Mouse (Mus musculus) gastrocnemius, adult 8-10 months (tissue): ENCODE data around the gene Cst7. TPM values are rescaled to one million over a fixed set of nuclear protein-coding genes. Genes with fewer than 3 reads are reported as not detected.
"Not testable (repeated sequence)": the region's sequence is repeated elsewhere in the genome, so short reads cannot be mapped to it uniquely, and the experiment has no call there.

Experiments
- DNase-seq, 2 experiments: peaks; one replicate each; pipeline ENCODE4 v3.0.0; 2022; ENCODE audit warnings: low spot score in 2 of 2
- total RNA-seq, 4 experiments: library from RNA; stranded (reverse); gene quantifications; 2 replicates each; pipeline ENCODE4 v1.2.4; 2022

Cst7 gene
- under 1 TPM in 1 of 4 experiments, not detected in 3; 0.40 TPM for total RNA-seq

GRCm38 (mm10) chr2:150569847-150570590, at the start of gene Cst7:
Gene Cst7, plus strand, starts transcription at chr2:150570415.
- DNase-seq = no peak

- DNase-seq = no peak
Measured at GRCm38 (mm10) chr2:150525703-150526207, 44.5 kb upstream of the Cst7 start.

GRCm38 (mm10) chr2:150549576-150549975, 20.6 kb upstream of the Cst7 start:
- DNase-seq = not testable (repeated sequence)

GRCm38 (mm10) chr2:150558568-150558967, 11.6 kb upstream of the Cst7 start:
- DNase-seq = no peak

- DNase-seq = no peak
Measured at GRCm38 (mm10) chr2:150567051-150567450, 3.2 kb upstream of the Cst7 start.

GRCm38 (mm10) chr2:150570761-150571160, 546 bp downstream of the Cst7 start:
- no peak for DNase-seq

GRCm38 (mm10) chr2:150572463-150572862, 2.2 kb downstream of the Cst7 start:
- DNase-seq = no peak

GRCm38 (mm10) chr2:150576256-150576655, 6.0 kb downstream of the Cst7 start:
- no peak for DNase-seq

GRCm38 (mm10) chr2:150578603-150579002, 8.4 kb downstream of the Cst7 start:
- no peak for DNase-seq

- DNase-seq = no peak
Measured at GRCm38 (mm10) chr2:150579628-150580027, 9.4 kb downstream of the Cst7 start.

GRCm38 (mm10) chr2:150589076-150589475, 18.9 kb downstream of the Cst7 start:
- no peak for DNase-seq

- no peak for DNase-seq
Measured at GRCm38 (mm10) chr2:150595411-150596190, 25.4 kb downstream of the Cst7 start.

GRCm38 (mm10) chr2:150600263-150600662, 30.0 kb downstream of the Cst7 start:
- no peak for DNase-seq

- peak in 1 of 2 experiments; percentile 46 for DNase-seq
Measured at GRCm38 (mm10) chr2:150602166-150602565, 32.0 kb downstream of the Cst7 start.

GRCm38 (mm10) chr2:150604802-150605201, 34.6 kb downstream of the Cst7 start:
- DNase-seq = no peak

- DNase-seq = no peak
Measured at GRCm38 (mm10) chr2:150607086-150607485, 36.9 kb downstream of the Cst7 start.

GRCm38 (mm10) chr2:150608087-150608799, 38.0 kb downstream of the Cst7 start, which contains the start of gene Apmap:
Gene Apmap, minus strand, starts transcription at chr2:150608567.
- peak; percentile 92 to 93 for DNase-seq

GRCm38 (mm10) chr2:150608872-150609560, 38.8 kb downstream of the Cst7 start:
- peak in 1 of 2 experiments; percentile 14 for DNase-seq

- DNase-seq = no peak
Measured at GRCm38 (mm10) chr2:150610097-150610496, 39.9 kb downstream of the Cst7 start.

GRCm38 (mm10) chr2:150621698-150622097, 51.5 kb downstream of the Cst7 start:
- no peak for DNase-seq

- no peak for DNase-seq
Measured at GRCm38 (mm10) chr2:150623957-150624356, 53.7 kb downstream of the Cst7 start.
